Mouse (Mus musculus) intestine, postnatal 0 days (tissue): ENCODE measurements around the gene Gtpbp8. TPM values are rescaled to one million over a fixed set of nuclear protein-coding genes. Genes with fewer than 3 reads are reported as not detected.

ENCODE experiments used
- ATAC-seq: fragments of 200-750 bp; cut with Nextera tagmentation; 2 replicates; pipeline ENCODE4 v1.8.0; 2017; ENCODE audit warnings: mild to moderate bottlenecking, moderate TSS enrichment, moderate library complexity
- H3K27ac ChIP-seq: fragments of 300-500 bp; sonication (generic); 2 replicates; pipeline ENCODE4 v1.5.1; 2014; ENCODE audit warnings: mild to moderate bottlenecking, low read depth, low read length, moderate library complexity
- H3K27me3 ChIP-seq: fragments of 300-500 bp; sonication (generic); replicated peaks from 2 replicates; pipeline ENCODE4 v1.6.1; 2014; ENCODE audit warnings: low read length, mixed read lengths; ENCODE audit not compliant: control insufficient read depth, insufficient read depth
- H3K36me3 ChIP-seq: fragments of 300-500 bp; sonication (generic); 2 replicates; pipeline ENCODE4 v1.6.1; 2014; ENCODE audit warnings: mild to moderate bottlenecking, moderate library complexity; ENCODE audit not compliant: control insufficient read depth, insufficient read depth
- H3K4me1 ChIP-seq: fragments of 300-500 bp; sonication (generic); replicated peaks from 2 replicates; pipeline ENCODE4 v1.6.1; 2014; ENCODE audit warnings: antibody characterized with exemption, low read length, mixed read lengths; ENCODE audit not compliant: control insufficient read depth, insufficient read depth
- H3K4me2 ChIP-seq: fragments of 300-500 bp; sonication (generic); replicated peaks from 2 replicates; pipeline ENCODE4 v1.6.1; 2014; ENCODE audit warnings: low read depth, mild to moderate bottlenecking, moderate library complexity
- H3K4me3 ChIP-seq: fragments of 300-500 bp; sonication (generic); 2 replicates; pipeline ENCODE4 v1.5.1; 2014; ENCODE audit warnings: low read depth, low read length
- H3K9ac ChIP-seq: fragments of 300-500 bp; sonication (generic); 2 replicates; pipeline ENCODE4 v1.6.1; 2014; ENCODE audit warnings: mild to moderate bottlenecking, low read depth, low read length
- H3K9me3 ChIP-seq: fragments of 300-500 bp; sonication (generic); 2 replicates; pipeline ENCODE4 v1.6.1; 2016; ENCODE audit warnings: mixed run types; ENCODE audit not compliant: control insufficient read depth
- CTCF ChIP-seq: sonication (generic); IDR thresholded peaks from 2 replicates; pipeline ENCODE4 v1.5.1; 2016; ENCODE audit warnings: low read depth, mild to moderate bottlenecking, control low read depth, antibody characterized with exemption, moderate library complexity
- WGBS: fragments of 180-500 bp; shearing (Covaris S2); extraction: QIAGEN DNeasy Blood & Tissue Kit; methylation state at CpG from one replicate; pipeline ENCODE4 v1.1.7; 2014; 5-methylcytosine and 5-hydroxymethylcytosine counted together
- polyA plus RNA-seq: library from polyadenylated mRNA; unstranded; fragments of >200 nt; fragmentation: Nextera tagmentation; extraction: Ambion mirVana; gene quantifications from 2 replicates; pipeline ENCODE4 v1.2.1, GENCODE M21; 2015

The Gtpbp8 gene
- polyA plus RNA-seq, 1 experiment from 2014 or later: 21.5 TPM

GRCm38 (mm10) chr16:44690501-44690900, 55.7 kb downstream of the Gtpbp8 start:
- 58% methylated on average over 2 of the region's 2 CpGs for WGBS
- Histone ChIP-seq H3K4me2 (no peak overlapping the region), H3K27ac (no peak overlapping the region), H3K4me1 (no peaks in the 10 kb centered on the region; the same call in 1 of the 2 replicates), H3K36me3 (no peaks in the 10 kb centered on the region), H3K9me3 (no peaks in the 10 kb centered on the region), H3K27me3 (no peaks in the 10 kb centered on the region), H3K4me3 (no peak overlapping the region), H3K9ac (no peak overlapping the region)
- no peak for ATAC-seq
- TF ChIP-seq CTCF: no peak

DNA sequence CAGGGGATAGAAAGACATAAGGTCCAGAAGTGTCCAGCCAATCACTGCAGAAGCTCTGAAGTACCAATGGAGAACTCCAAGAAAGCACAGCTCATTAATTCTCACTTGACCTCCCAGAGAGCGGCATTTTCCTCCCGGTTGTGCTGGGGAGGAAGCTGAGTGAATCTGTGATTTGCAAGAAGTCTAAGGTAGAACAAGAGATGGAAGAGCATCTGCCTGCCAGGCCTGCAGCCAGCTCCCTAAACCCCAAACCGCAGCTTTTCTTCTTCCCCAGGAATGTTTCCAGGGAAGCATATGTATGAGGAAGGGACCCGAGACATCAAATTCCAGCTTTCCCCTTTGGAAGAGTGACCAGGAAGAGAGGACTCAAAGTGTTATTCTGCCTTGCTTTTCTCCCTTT, 57.7 kb downstream of the Gtpbp8 start:
- Histone ChIP-seq H3K4me2 (no peak overlapping the region), H3K9me3 (no peaks in the 10 kb centered on the region), H3K27ac (no peak overlapping the region), H3K4me1 (no peaks in the 10 kb centered on the region), H3K27me3 (no peaks in the 10 kb centered on the region), H3K4me3 (no peak overlapping the region), H3K36me3 (no peaks in the 10 kb centered on the region), H3K9ac (no peak overlapping the region)
- TF ChIP-seq CTCF: no peak
- 30% methylated on average over 4 of the region's 4 CpGs for WGBS
- no peak for ATAC-seq

- no peak overlapping the region for H3K27ac ChIP-seq
- no peak overlapping the region for H3K9ac ChIP-seq
- H3K27me3 ChIP-seq: no peaks in the 10 kb centered on the region
- WGBS: 15% methylated on average over 18 of the region's 18 CpGs
- H3K4me2 ChIP-seq: peak overlapping the region; percentile 17; the same call in 1 of the 2 replicates
- H3K9me3 ChIP-seq: no peaks in the 10 kb centered on the region
- no peaks in the 10 kb centered on the region for H3K36me3 ChIP-seq
- no peaks in the 10 kb centered on the region for H3K4me1 ChIP-seq
- no peak for TF ChIP-seq CTCF
- H3K4me3 ChIP-seq: no peak overlapping the region
- ATAC-seq: no peak
Measured at GRCm38 (mm10) chr16:44687719-44688420, 58.3 kb downstream of the Gtpbp8 start.

- ATAC-seq: no peak
- H3K27ac ChIP-seq: no peak overlapping the region
Measured at GRCm38 (mm10) chr16:44686991-44687718, 59.0 kb downstream of the Gtpbp8 start.

More at GRCm38 (mm10) chr16:44686991-44687718, 59.0 kb downstream of the Gtpbp8 start:
- no peaks in the 10 kb centered on the region for H3K9me3 ChIP-seq
- no peak for TF ChIP-seq CTCF
- WGBS: 69% methylated on average over 20 of the region's 20 CpGs
- H3K27me3 ChIP-seq: no peaks in the 10 kb centered on the region
- H3K4me2 ChIP-seq: peak overlapping the region; percentile 17; the same call in 1 of the 2 replicates
- H3K36me3 ChIP-seq: no peaks in the 10 kb centered on the region
- no peak overlapping the region for H3K4me3 ChIP-seq
- no peak overlapping the region for H3K9ac ChIP-seq
- H3K4me1 ChIP-seq: no peaks in the 10 kb centered on the region

Other genes starting within 250 kb of the Gtpbp8 start
- gene Boc, start 187.5 kb downstream of the Gtpbp8 start, polyA plus RNA-seq: 3.1 and 3.6 TPM in 2 replicates
- 2.2 and 2.3 TPM in 2 replicates for gene Nepro, start 22.1 kb downstream of the Gtpbp8 start, polyA plus RNA-seq
- 0.56 and 0.69 TPM in 2 replicates for gene Cd200r1, start 19.4 kb upstream of the Gtpbp8 start, polyA plus RNA-seq
- 0.16 and 0.20 TPM in 2 replicates for gene Cd200r4, start 65.4 kb upstream of the Gtpbp8 start, polyA plus RNA-seq
- gene Cd200r2, start 120.7 kb upstream of the Gtpbp8 start, polyA plus RNA-seq: 0.22 and 0.46 TPM in 2 replicates
- 0.25 TPM in 1 of 2 replicates, not detected in the other for gene Cd200r3, start 197.3 kb upstream of the Gtpbp8 start, polyA plus RNA-seq